Mouse (Mus musculus) mature B cell (primary cell): ENCODE measurements around the gene Lrrc27.

Experiments used
- in situ Hi-C: fragments of 300-500 bp; cut with MboI; formaldehyde crosslinking; loops from 2 replicates; pipeline ENCODE4 v1.14.3; 2019

Gene Lrrc27

DNA sequence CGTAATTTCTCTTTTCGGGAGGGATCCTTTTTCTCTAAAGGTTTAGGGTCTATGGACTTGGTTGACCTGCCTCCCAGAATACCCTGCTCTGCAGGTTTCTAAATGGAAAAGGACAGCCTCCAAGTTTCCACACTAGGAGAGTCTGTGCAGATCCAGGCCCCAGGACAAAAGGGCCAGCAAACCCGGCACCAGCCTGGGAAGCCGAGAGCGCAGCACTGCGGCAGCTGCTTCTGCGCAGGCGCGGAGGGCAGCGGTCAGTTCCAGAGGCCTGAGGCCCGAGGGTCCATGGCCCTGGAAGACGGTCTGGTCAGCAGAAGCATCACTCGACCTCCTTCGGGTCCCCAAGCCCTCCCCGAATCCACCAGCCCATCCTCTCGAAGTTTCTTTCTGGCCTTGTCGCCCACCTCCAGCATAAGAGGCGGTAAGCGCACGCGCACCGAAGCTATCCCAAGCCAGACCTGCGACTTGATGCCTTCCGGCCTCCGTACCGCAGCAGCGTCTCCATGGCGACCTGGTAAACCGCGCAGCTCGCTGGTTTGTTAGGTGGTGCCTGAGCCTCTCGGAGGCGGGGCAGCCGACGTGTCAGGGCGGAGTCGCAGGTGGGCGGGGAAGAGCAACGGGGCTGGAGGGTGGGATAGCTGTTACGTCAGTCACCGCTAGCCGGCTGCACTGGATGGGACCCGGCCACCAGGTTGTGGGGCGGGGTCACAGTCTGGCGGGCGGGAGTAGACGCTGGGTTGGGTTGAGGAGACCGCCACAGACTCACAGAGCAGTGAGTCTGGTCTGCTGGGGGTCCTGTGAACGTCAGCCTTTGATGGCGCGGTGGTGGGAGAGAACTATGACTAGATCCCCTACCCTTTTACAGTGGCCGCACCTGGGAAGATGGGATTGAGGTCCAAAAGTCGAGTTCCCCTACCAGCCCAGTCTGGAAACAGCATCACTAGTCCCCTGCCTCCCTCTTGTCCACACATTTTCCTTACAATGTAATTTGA, at the start of gene Lrrc27, which contains the start of gene Stk32c:
TSS of gene Lrrc27 (plus strand) at position 235 of the 992 bp plus-strand sequence.
TSS of gene Stk32c (minus strand) at position 554 of the 992 bp plus-strand sequence.
- in situ Hi-C loops: no loop called here

DNA sequence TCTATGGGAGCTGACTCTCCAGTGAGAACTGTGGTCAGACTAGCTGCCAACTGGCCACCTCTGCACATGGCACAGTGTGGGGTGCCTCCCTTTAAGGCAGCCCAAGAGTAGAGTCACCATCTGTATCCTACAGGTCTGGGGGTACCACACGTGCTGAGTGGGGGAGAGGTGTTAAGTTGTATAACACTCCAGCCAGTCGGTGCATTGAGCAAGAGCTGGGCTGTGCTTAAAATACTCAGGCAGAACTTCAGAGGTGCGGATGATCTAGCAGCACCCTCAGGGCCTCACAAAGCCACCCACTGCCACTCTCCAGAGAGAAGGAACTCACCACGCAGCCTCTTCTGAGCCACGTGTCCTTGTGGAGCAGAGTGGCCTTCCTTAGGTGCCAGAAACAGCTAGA, 48.4 kb upstream of the Lrrc27 start:
- in situ Hi-C loops: no loop called here

DNA sequence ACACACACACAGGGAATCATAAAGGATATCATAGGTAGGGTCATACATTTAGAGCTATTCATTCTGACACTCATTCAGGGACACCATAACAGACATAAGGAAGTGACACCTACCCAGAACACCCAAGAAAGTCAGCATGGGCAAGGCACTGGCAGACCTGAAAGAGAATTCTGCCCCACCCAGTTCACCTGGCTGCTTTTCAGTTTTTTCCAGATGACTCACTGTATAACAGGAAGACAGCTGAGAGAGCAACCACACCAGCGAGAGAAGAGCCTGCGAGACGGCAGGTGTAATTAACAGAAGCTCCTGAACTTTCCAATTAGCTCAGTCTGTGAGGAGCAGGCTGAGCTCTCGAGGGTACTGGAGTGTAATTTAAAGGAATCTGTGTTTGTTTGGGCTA, 43.6 kb upstream of the Lrrc27 start:
- in situ Hi-C loops: no loop called here

DNA sequence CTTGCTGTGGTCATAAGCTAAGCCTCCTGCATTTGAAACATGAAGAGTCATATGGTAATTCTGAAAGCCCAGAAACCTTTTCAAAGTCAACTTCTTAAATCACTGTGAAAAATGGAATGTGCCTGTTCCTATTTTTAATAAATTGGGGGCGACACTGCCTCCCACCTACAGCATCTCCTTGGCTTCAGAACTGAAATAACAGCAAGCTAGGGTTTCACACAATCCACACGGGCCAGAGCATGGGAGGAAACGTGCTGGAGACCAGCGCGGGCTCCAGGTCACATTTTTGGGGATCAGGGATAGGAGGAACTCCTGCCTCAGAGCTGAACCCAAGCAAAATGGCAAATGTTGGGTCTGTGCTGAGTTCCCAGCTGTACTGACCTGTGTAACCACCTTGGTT, 33.5 kb upstream of the Lrrc27 start:
- in situ Hi-C loops: no loop called here

DNA sequence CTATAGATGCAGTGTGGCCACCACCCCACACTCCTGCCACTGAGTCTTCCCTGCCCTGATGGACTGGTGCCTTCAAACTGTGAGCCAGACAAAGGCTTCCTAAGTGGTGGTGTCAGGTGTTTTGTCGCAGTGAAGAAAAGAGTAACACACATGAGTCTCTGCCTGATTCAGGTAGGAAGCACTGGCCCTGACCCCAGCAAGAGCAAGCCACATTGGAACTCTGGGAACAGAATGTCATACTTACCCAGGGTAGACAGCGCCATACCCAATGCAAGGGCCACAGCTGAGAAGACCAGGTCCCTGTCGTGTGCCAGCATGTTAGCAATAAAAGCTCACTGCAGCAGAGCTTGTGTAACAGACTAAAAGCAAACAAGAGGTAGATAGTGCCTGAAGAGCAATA, 32.7 kb upstream of the Lrrc27 start:
- in situ Hi-C loops: no loop called here

DNA sequence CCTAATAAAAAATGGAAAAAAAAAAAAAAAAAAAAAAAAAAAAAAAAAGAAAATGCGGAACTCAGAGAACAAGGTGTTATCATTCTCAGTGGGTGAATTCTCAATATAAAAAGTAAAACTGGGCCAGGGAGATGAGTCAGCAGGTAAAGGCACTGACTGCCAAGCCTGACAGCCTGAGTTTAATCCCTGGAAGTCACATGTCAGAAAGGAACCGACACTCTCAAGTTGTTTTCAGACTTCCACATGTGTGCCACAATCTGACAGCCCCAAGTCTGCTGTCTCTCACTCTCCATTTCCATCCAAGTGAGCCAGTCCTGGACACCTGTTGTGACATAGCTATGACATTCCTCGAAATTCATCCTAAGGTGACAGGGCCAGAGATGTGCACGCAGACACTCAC, 28.4 kb upstream of the Lrrc27 start:
- in situ Hi-C loops: no loop called here

DNA sequence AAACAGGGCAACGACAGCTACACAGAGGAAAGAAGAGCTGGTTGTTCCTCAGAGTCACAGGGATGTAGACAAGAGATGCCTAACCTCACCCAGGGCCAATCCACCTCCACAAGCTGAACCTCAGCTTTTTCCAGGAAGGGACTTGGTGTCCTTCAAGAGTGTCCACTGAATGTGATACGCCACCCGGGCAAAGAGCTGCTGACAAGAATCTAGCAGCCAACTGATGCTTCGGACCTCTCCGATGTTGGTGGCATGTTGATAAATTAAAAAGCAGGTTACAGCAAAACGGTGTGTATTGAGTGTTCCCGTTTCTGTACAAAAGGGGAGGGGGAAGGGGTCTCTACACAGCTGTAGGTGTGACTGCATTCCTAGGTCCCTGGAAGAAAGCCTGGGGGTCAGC, 27.9 kb upstream of the Lrrc27 start:
- in situ Hi-C loops: no loop called here

DNA sequence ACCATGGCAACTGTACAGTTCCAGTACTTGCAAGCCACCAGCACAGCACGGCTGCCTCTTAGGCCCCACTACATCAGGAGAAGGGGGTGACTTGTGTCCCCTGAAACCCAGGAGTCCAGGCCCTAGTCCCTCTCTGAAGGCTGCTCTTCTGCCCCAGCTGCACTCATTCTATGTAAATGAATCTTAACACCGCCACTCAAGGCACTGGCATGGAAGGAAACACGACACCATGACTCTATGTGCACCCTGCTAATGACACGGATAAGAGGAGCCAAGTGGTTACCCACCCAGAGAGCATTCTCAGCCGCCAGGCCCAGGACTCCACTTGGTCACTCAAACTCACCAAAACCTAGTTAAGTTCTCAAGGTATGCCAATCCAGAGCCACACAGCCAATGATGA, 26.8 kb upstream of the Lrrc27 start:
- in situ Hi-C loops: no loop called here

DNA sequence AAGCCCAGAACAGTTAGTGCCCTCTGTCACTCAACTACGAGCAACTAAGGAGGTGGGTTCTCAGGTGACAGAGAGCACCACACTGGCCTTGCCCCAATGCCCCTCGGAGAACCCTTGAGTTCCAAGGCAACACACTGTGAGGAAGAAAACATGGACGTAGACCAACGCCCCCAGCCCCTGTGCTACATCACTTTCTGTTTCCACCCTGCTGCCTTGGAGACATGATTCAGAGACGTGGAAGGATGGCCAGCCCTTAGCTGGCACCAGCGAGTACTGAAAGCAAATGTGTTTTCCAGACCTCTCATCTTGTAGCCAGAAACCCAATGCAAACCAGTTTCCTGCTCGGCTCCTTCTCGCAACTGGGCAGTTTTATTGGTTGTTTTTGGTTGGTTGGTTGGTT, 26.4 kb upstream of the Lrrc27 start:
- in situ Hi-C loops: no loop called here

DNA sequence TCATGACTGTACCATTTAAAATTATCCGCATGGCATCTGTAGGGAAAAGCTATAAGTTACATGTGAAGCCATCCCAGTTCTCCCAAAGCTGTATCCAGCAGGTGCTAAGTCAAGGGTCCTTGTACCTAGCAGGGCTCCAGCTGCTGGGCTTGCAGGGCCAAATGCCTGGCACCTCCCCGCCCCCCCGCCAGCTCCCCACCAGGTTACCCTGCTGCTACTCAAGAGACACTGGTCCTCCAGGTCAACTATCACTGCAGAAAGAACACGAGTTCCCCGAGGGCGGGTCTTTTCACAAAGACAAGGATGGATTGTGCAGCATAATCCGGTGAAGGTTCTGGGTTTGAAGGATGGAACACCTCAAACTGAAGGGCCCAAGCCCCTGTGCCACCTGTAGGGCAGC, 25.5 kb upstream of the Lrrc27 start:
- in situ Hi-C loops: no loop called here

DNA sequence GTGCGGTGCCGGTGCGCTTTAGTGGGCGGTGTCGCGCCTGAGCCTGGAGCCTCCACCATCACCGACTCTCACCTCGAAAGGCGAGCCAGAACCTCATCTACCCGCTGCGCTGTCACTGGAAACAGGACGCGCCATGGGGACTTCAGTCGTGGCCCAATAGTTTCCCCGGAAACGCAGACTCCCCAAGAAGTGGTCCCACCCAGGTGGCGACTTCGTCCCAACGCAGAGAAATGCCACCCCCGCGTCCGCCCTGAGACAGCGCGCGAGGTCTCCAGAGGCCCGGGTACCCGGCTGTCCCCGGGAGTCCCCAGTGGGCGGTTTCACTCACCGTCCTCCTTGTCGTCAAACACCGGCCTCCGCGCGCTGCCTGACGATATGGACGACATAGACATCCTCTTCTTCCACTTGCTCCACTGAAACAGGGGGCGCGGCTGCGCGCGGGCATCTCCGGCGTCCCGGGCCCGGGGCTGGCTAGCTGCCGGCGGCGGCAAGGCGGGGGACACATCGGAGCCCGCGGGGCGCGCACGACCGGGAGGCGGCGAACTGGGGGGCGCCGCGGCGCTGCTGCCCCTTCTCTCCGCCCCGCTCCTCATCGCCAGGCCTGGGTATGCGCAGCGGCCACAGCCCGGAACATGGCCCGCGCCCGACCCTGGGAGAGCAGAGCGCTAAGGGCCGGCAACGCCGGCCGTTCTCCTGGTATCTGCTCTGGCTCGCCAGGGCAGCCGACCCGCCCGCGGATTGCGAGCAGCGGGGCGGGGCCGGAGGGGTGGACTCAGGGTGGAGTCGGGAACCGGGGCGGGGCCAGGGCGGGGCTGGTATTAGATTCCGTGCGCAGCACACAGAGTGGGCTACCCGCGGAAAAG, 24.8 kb upstream of the Lrrc27 start:
- in situ Hi-C loops: no loop called here

DNA sequence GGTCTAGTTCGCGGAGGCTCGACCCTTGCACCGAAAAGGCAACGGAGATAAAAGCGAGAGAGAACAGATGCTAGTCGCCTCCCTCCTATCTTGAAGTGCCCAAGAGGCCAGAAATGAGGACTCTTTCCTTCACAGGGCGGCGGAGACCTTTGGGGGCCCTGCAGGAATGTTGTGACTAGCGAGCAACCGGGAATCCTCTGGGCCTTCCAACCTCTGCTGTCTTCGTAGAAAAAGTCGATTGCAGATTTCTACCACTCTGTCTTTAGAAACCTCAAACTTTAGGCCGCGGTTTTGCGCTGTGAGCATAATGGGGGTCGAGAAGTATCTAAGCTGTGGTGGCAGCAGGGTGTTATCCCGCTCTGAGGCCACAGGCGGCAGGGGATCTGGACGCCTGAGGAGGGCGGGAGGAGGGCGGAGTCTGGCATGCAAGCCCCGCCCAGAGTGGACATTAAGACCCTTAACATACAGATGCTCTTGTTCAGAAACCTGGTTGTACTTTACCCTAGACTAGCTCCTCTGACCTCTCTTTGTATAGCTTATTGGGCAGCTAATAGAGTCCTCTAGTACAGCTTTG, 24.1 kb upstream of the Lrrc27 start:
- in situ Hi-C loops: no loop called here

DNA sequence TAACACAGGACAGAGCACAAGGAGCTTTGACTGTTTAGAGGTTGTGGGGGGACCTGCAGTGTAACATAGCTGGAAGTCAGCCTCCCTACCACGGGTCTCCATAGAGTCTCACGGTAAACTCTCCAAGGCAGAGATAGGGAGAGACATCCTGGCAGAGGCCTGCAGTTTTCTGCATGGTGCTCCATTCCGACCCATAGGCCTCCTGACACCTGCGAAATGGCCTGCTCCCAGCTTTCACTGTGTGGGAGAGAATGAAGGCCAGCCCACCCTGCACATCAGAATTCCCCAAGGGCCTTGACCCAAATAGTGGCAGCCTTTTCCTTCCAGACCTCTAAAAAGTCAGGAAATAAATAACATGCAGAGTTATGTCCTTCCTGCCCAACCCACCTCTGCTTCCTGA, 22.2 kb upstream of the Lrrc27 start:
- in situ Hi-C loops: no loop called here

DNA sequence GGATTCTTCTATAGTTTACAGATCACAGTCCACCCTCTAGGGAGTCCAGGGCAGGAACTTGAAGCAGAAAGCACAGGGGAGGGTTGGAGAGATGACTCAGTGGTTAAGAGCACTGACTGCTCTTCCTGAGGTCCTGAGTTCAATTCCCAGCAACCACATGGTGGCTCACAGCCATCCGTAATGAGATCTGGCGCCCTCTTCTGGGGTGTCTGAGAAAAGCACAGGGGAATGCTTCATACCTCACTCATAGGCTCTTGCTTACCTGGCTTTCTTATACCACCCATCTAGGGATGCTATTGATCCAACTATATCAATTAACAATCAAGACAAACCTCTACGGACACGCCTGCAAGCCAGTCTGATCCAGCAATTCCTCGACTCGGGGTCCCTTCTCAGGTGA, 21.2 kb upstream of the Lrrc27 start:
- in situ Hi-C loops: no loop called here

DNA sequence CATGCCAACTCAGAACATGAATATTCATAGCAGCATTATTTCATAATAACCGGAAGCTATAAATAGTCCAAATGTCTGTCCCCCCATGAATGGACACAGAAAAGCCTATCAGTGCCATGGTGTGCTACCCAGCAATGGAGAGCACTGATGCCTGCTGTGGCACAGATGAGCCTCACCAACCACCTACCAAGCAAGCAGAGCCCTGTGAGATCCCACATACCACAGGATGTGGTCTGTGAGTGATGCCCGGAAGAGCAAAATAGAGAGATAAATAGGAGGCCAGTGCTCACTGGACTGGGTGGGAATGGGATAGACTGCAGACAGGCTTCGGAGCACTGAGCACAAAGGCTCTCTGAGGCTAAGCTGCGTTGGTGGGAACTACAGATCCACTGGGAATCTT, 15.8 kb upstream of the Lrrc27 start:
- in situ Hi-C loops: no loop called here

DNA sequence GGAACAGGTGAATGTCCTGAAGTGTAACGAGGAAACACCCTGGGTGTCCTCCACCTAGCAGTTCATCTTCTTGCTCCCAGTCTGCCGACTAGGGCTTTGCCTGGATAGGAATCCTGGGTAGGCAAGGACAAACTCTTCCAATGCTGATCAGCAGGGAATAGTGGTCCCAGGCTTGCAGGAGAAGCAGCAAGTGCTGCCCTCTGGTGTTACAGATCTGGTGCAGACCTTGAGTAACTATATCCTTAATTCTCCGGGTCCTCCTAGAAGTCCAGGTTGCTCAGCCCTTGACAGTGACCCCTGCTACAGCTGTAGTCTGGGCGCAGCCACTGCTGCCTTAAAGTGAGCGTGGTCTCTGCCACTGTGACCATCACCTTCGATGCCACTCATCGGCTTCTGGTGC, 12.7 kb upstream of the Lrrc27 start:
- in situ Hi-C loops: no loop called here

DNA sequence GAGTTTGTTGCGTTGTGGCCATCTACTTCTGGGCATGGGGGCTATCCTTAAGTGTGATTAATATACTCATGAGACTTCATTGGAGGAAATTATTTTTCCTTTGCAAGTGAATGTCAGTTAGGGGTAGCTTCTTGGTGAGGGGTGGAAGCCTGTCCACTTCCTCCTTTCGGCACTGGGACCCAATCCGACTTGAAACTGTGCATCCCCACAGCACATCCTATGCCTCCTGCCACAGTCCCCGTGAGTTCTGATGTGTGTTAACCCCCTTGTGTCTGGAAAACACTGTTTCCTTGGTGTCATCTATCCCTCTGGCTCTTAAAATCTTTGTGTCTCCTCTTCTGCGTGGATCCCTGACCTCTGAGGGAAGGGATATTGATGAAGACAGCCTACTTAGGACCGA, 11.6 kb upstream of the Lrrc27 start:
- in situ Hi-C loops: no loop called here

DNA sequence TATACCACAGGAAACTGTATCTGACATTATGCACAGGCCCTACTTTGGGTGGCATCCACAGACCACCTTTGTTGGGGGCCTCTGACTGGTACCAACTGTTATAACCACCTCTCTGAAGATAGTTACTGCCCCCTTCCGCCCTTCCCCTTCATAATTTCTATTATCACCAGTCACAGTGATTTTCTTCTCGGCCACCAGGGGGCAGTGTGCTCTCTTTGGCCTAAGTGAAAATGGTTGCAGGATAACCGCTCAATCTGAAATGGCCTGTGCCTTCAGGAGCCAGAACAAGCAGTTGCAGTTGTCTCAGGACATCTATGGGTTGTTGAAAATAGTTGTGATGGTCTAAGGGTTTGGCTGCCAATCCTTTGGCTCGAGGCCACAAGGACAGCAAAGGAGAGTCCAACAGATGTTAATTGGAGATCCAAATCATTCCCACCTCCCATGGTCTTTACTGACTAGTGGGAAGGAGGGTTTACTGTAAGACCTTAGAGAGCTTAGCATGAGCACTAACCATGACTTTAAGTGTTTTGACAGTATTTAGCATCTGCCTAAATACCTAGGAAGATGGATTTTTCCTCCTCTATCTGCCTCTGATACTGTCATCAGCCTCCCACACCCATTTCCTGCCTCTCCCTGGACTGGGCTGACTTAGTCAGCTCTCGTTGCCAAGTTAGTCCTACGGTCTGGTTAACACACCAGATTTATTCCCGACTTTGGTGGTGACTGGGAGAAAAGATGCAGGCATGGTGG, 4.6 kb upstream of the Lrrc27 start:
- in situ Hi-C loops: no loop called here

DNA sequence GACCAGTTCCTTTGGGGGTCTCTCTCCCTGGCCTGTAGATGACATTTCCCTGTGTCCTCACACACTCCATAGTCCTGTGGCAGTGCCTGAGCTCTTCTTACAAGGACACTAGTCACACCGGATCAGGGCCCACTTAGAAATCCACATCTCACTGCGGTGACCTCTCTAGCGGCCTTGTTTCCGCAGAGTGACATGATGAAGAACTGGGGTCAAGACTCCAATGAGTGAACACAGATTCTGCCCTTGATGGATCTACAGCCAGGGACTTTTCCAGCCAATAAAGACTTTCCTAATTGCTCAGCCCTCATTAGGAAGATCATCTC, 4.1 kb upstream of the Lrrc27 start:
- in situ Hi-C loops: no loop called here

DNA sequence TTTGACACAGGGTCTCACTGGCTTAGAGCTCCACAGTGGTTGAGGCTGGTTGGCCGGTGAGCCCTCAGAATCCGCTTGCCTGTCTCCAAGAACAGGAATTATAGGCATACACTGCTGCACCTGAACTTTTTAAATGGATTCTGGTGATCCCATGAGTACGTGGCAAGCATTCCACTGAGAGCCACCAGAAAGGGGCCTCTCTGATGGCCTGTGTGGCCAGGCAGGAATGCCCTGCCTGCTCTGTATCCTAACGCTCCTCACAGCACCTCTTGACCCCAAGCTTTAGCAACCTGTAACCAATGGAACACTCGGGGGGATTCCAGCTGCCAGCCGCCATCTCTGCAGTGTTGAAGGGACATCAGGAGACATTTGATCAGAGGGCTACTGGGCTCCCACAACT, 1.0 kb upstream of the Lrrc27 start:
- in situ Hi-C loops: no loop called here

DNA sequence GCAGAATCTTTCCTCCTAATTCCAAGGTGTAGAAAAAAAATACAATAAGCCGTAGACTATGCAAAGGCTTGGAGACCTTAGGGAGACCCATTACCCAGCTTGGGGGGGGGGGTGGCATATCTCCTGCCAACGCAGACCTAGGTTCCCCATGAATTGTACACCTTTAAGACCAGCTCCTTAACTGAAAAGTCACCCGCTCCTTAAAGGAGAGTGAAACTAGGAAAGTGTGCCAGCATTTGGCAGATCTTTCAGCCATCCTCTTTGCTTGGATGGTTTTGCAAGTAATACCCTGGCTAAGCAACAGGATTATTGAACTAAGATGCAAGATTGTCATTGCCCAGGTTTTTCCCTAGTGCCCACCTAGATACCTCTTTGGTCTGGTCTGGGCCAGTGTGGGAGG, 963 bp downstream of the Lrrc27 start:
- in situ Hi-C loops: no loop called here

DNA sequence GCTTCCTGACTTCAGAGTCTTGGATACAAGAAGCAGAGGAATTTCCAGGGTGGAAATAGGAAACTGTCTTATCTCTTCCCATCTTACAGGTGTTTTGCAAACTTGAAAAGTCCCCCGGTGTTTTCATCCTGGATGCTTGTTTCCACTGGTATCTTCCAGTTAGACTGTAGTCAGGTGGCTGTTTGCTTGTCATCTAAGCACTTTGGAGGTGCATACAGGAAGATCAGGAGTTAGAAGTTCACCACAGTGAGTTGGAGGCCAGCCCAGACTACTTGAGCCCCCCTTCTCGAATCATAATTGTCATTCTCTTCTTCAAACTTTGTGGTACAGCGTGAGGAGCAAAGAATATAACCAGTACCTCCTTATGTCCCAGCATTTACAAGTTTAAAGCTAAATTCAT, 1.4 kb downstream of the Lrrc27 start:
- in situ Hi-C loops: no loop called here
